Mouse (Mus musculus) G1E (cell line): Measurements from ENCODE around the gene Cntnap5a.

Experiments used
- CTCF ChIP-seq: IDR thresholded peaks from 2 replicates; pipeline ENCODE4 v1.5.1; 2012; ENCODE audit warnings: low read depth, low read length, inconsistent platforms, mixed read lengths
- GATA1 ChIP-seq: IDR thresholded peaks from 2 replicates; pipeline ENCODE4 v1.6.1; 2012; ENCODE audit warnings: borderline replicate concordance, low read length, inconsistent platforms, mixed read lengths
- GATA2 ChIP-seq: IDR thresholded peaks from 2 replicates; pipeline ENCODE4 v1.6.1; 2012; ENCODE audit warnings: low read depth, low read length, inconsistent platforms, borderline replicate concordance
- POLR2AphosphoS5 ChIP-seq: IDR thresholded peaks from 2 replicates; pipeline ENCODE4 v1.6.1; 2012; ENCODE audit warnings: low read depth, low read length, inconsistent platforms; ENCODE audit not compliant: insufficient replicate concordance
- TAL1 ChIP-seq: conservative IDR thresholded peaks from 2 replicates; pipeline ENCODE4 v1.6.1; 2012; ENCODE audit warnings: low read depth, low read length, inconsistent platforms, mixed read lengths

DNA sequence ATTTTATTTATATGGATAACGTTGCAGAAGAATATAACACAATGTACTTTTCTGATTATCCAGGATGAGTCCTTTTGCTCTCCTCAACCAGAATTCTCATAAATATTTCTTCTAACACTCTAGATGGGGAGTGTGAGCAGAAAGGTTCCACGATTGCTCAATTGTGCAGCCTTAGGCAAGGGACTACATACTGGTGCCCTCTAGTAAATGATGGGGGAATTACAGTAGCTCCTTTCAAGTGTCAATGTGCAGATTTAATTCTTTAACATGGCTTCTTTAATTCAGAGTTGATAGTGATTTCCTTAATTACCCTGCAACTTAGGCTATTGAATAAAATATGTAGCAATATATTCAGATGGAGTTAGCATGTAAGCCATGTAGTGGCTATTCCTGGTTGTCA lies 442.5 kb downstream of the Cntnap5a start:
- no peak for TF ChIP-seq GATA1
- TF ChIP-seq CTCF, result no peak
- TF ChIP-seq TAL1, result no peak
- no peak for TF ChIP-seq POLR2AphosphoS5
- no peak for TF ChIP-seq GATA2
